Mouse (Mus musculus) cerebellum, adult 11-12 months (tissue): ENCODE measurements around the gene Olfr159.

Experiments used
- DNase-seq: peaks from one replicate; pipeline ENCODE4 v3.0.0; 2022

The Olfr159 gene

GRCm38 (mm10) chr4:43729126-43729525, 41.7 kb downstream of the Olfr159 start:
- no peak for DNase-seq

- DNase-seq, result no peak
Observed at GRCm38 (mm10) chr4:43728576-43728954, 42.2 kb downstream of the Olfr159 start.

GRCm38 (mm10) chr4:43727718-43728575, 42.9 kb downstream of the Olfr159 start:
- DNase-seq, result no peak

GRCm38 (mm10) chr4:43726995-43727394, 43.8 kb downstream of the Olfr159 start, which contains the start of gene Hrct1:
Hrct1 (plus strand) TSS chr4:43727188.
- no peak for DNase-seq

- DNase-seq, result no peak
Observed at GRCm38 (mm10) chr4:43726228-43726993, 44.4 kb downstream of the Olfr159 start.

- no peak for DNase-seq
Observed at GRCm38 (mm10) chr4:43724764-43725163, 46.0 kb downstream of the Olfr159 start.

GRCm38 (mm10) chr4:43722191-43722590, 48.6 kb downstream of the Olfr159 start:
- no peak for DNase-seq

- no peak for DNase-seq
Observed at GRCm38 (mm10) chr4:43720491-43721228, 50.1 kb downstream of the Olfr159 start.
